ENCODE assay signal across 17 mouse cellular contexts in the genomic region with DNA sequence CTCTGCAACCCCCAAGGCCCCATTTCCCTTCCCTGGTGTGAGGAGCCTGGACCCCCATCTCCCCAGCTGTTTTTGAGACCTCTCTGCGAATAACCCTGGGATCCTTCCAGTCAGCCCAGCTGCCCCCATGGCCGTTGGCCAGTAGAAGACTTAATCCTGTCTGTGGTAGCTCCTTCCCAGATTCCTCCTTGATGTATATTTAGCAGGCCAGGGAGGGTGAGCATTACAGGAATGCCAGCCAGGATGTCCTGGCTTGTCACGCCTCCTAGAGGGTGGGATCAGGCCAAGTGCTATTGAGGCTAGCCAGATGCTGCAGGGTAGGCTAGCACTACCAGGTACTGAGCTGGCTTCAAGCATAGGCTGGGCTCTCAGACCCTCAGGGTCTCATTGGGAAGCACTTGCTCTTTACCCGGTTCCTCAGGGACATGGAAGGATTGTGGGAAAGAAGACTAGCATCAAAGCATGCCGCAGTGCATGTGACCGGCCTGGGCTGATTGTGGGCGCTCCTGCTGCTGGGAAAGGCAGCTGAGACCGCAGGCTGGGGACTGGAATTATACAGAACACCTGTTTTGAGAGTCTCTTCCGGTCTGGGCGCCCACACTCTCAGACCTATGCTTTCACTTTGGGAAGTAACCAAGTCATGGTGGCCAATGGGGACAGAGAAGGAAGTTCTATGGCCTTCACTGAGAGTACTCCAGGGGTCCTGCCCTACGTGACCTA. TPM values are rescaled to one million over a fixed set of nuclear protein-coding genes. Genes with fewer than 3 reads are reported as not detected.
A peak's percentile ranks its signal among the peaks of the same experiment; 100 is the strongest.
DNase-seq lines count a peak whose midpoint lies in the region; ATAC-seq and TF ChIP-seq lines count a peak whose summit lies in the region.
"Had no signal": no experiment of that assay in that cellular context is flagged by ENCODE, and none has a peak within 500 bp of the region (broad histone marks: within the 10 kb centered on the region; RNA-seq: fewer than 3 reads in every experiment).

No protein-coding gene starts in this region.

- no peak overlapping the region for H3K4me2 ChIP-seq in intestine, postnatal 0 days (replicated peaks; ENCODE audit: low read depth)
- H3K4me2 ChIP-seq: limb, embryonic 12.5 days had no signal

- H3K9ac ChIP-seq in intestine, postnatal 0 days (ENCODE audit: low read depth, low read length): no peak overlapping the region
- H3K9ac ChIP-seq: limb, embryonic 12.5 days had no signal

- peaks cover 34% of the 10 kb centered on the region for H3K4me1 ChIP-seq in heart, embryonic 10.5 days
- H3K4me1 ChIP-seq in intestine, postnatal 0 days (replicated peaks; ENCODE audit: control insufficient read depth, insufficient read depth, low read length): no peaks in the 10 kb centered on the region

- WGBS in heart, embryonic 10.5 days: 51% methylated on average over 11 of the region's 11 CpGs
- 79% methylated on average over 11 of the region's 11 CpGs for WGBS in intestine, postnatal 0 days

- peak; percentile 90 for DNase-seq in heart, embryonic 10.5 days (ENCODE audit: low spot score)
- no peak for DNase-seq in heart, adult 8-10 months (ENCODE audit: low spot score)
- peak; percentile 71 for DNase-seq in left cerebral cortex, postnatal 4 days
- no peak for DNase-seq in left cerebral cortex, postnatal 25 days (ENCODE audit: low spot score in 2 of 2)
- peak; percentile 58 for DNase-seq in skeletal muscle tissue, adult 2 months (ENCODE audit: low read depth, low spot score)
- no peak for DNase-seq in left cerebral cortex, adult 11 months (ENCODE audit: low spot score)
- DNase-seq: kidney, postnatal 25 days; lung, adult 18-20 months had no signal

- H3K9me3 ChIP-seq in heart, embryonic 10.5 days: no peaks in the 10 kb centered on the region
- no peaks in the 10 kb centered on the region for H3K9me3 ChIP-seq in intestine, postnatal 0 days (ENCODE audit: control insufficient read depth)

- no peaks in the 10 kb centered on the region for H3K36me3 ChIP-seq in heart, embryonic 10.5 days
- H3K36me3 ChIP-seq in intestine, postnatal 0 days (ENCODE audit: control insufficient read depth, insufficient read depth): no peaks in the 10 kb centered on the region
- H3K36me3 ChIP-seq: limb, embryonic 12.5 days had no signal

- H3K27ac ChIP-seq in heart, embryonic 10.5 days: peak overlapping the region; percentile 79
- no peak overlapping the region for H3K27ac ChIP-seq in intestine, postnatal 0 days (ENCODE audit: low read depth, low read length)
- H3K27ac ChIP-seq: limb, embryonic 12.5 days had no signal

- H3K4me3 ChIP-seq in heart, embryonic 10.5 days: no peak overlapping the region
- H3K4me3 ChIP-seq in intestine, postnatal 0 days (ENCODE audit: low read depth, low read length): no peak overlapping the region
- H3K4me3 ChIP-seq: limb, embryonic 12.5 days had no signal

- peak; percentile 32 for ATAC-seq in granulocyte monocyte progenitor cell, adult 5-6 weeks (replicated peaks; ENCODE audit: poor library complexity, severe bottlenecking)
- ATAC-seq in intestine, postnatal 0 days: no peak
- ATAC-seq: forebrain, embryonic 16.5 days had no signal

- H3K27me3 ChIP-seq in heart, embryonic 10.5 days (ENCODE audit: insufficient read depth, poor library complexity, severe bottlenecking): no peaks in the 10 kb centered on the region
- H3K27me3 ChIP-seq in intestine, postnatal 0 days (replicated peaks; ENCODE audit: control insufficient read depth, insufficient read depth, low read length): no peaks in the 10 kb centered on the region
- H3K27me3 ChIP-seq: limb, embryonic 12.5 days had no signal

- TF ChIP-seq CTCF in intestine, postnatal 0 days (IDR thresholded peaks at IDR 0.05; ENCODE audit: low read depth): no peak

- intact Hi-C loops in left cerebral cortex, postnatal 4 days (cut with DNase I): loop anchor here (5.0 to 10.0 kb wide), 2 partner anchors 60 to 97 kb away; no protein-coding TSS in a partner anchor
- intact Hi-C loops in left cerebral cortex, postnatal 25 days (cut with DNase I): loop anchor here (5.0 to 10.0 kb wide), 2 partner anchors 47 to 240 kb away; no protein-coding TSS in a partner anchor

RNA-seq across cellular contexts. Expression of a gene that starts 16.3 kb away (rescaled TPM):
- not detected in 2 replicates for polyA plus RNA-seq in heart, embryonic 10.5 days (2016; fragmentation: Nextera tagmentation; extraction: Ambion mirVana)
- total RNA-seq in heart, adult 8-10 months (2022): not detected
- not detected for total RNA-seq in left cerebral cortex, postnatal 4 days (2021)
- total RNA-seq in left cerebral cortex, postnatal 25 days (2021): not detected
- not detected in 2 replicates for total RNA-seq in granulocyte monocyte progenitor cell, adult 5-6 weeks (2014; fragmentation: Nextera tagmentation)
- total RNA-seq in granulocyte monocyte progenitor cell, adult 5-6 weeks (2017): not detected in 2 replicates
- polyA plus RNA-seq in intestine, postnatal 0 days (2015; fragmentation: Nextera tagmentation; extraction: Ambion mirVana): not detected in 2 replicates
- total RNA-seq: layer of hippocampus, postnatal 14 days; megakaryocyte-erythroid progenitor cell, adult 5-6 weeks; MEL had no signal
- polyA plus RNA-seq: cortical plate, adult 2 months; forebrain, embryonic 16.5 days; intestine, embryonic 14.5 days; limb, embryonic 12.5 days had no signal

RNA-seq across cellular contexts. Expression of a gene that starts 19.3 kb away (rescaled TPM):
- 0.21 and 0.34 TPM in 2 replicates for polyA plus RNA-seq in heart, embryonic 10.5 days (2016; fragmentation: Nextera tagmentation; extraction: Ambion mirVana)
- total RNA-seq in heart, adult 8-10 months (2022): not detected
- 10 to 100 TPM; 12.5 to 14.7 TPM for total RNA-seq in left cerebral cortex, postnatal 4 days (2021)
- 10 to 100 TPM; 35.6 to 39.8 TPM for total RNA-seq in left cerebral cortex, postnatal 25 days (2021)
- 0.54 TPM in 1 of 2 replicates, not detected in the other for total RNA-seq in granulocyte monocyte progenitor cell, adult 5-6 weeks (2014; fragmentation: Nextera tagmentation)
- total RNA-seq in granulocyte monocyte progenitor cell, adult 5-6 weeks (2017): not detected in 2 replicates
- polyA plus RNA-seq in intestine, postnatal 0 days (2015; fragmentation: Nextera tagmentation; extraction: Ambion mirVana): 0.14 and 0.20 TPM in 2 replicates
- total RNA-seq: megakaryocyte-erythroid progenitor cell, adult 5-6 weeks; MEL had no signal

RNA-seq across cellular contexts. Expression of a gene that starts 35.9 kb away (rescaled TPM):
- polyA plus RNA-seq in heart, embryonic 10.5 days (2016; fragmentation: Nextera tagmentation; extraction: Ambion mirVana): 36.6 and 46.3 TPM in 2 replicates
- total RNA-seq in heart, adult 8-10 months (2022): 1 to 10 TPM; 7.3 to 9.6 (median 9.1) TPM
- total RNA-seq in left cerebral cortex, postnatal 4 days (2021): 1 to 10 TPM; 4.9 to 5.6 TPM
- 1 to 10 TPM; 4.2 to 6.4 TPM for total RNA-seq in left cerebral cortex, postnatal 25 days (2021)
- total RNA-seq in granulocyte monocyte progenitor cell, adult 5-6 weeks (2014; fragmentation: Nextera tagmentation): not detected in 2 replicates
- not detected in 2 replicates for total RNA-seq in granulocyte monocyte progenitor cell, adult 5-6 weeks (2017)
- 2.3 and 2.8 TPM in 2 replicates for polyA plus RNA-seq in intestine, postnatal 0 days (2015; fragmentation: Nextera tagmentation; extraction: Ambion mirVana)
- total RNA-seq: megakaryocyte-erythroid progenitor cell, adult 5-6 weeks; MEL had no signal

RNA-seq across cellular contexts. Expression of a gene that starts 49.8 kb away (rescaled TPM):
- 0.14 TPM in 1 of 2 replicates, not detected in the other for polyA plus RNA-seq in heart, embryonic 10.5 days (2016; fragmentation: Nextera tagmentation; extraction: Ambion mirVana)
- under 1 TPM; 0.25 to 0.80 (median 0.42) TPM for total RNA-seq in heart, adult 8-10 months (2022)
- 1 to 10 TPM; 2.7 to 2.9 TPM for total RNA-seq in left cerebral cortex, postnatal 4 days (2021)
- 1 to 10 TPM; 4.8 to 5.3 TPM for total RNA-seq in left cerebral cortex, postnatal 25 days (2021)
- total RNA-seq in granulocyte monocyte progenitor cell, adult 5-6 weeks (2014; fragmentation: Nextera tagmentation): 1.3 TPM in 1 of 2 replicates, not detected in the other
- not detected in 2 replicates for total RNA-seq in granulocyte monocyte progenitor cell, adult 5-6 weeks (2017)
- 0.21 and 0.67 TPM in 2 replicates for polyA plus RNA-seq in intestine, postnatal 0 days (2015; fragmentation: Nextera tagmentation; extraction: Ambion mirVana)
- total RNA-seq: megakaryocyte-erythroid progenitor cell, adult 5-6 weeks; MEL had no signal
- polyA plus RNA-seq: limb, embryonic 12.5 days had no signal

Comparison
In these comparisons a context has a peak if more than half of its experiments do, and no peak if none do; other contexts are left out.
1. DNase-seq: peak in heart, embryonic 10.5 days (single experiment), left cerebral cortex, postnatal 4 days (single experiment) and skeletal muscle tissue, adult 2 months (single experiment); none in heart, adult 8-10 months (single experiment), left cerebral cortex, postnatal 25 days (0 of 2) and left cerebral cortex, adult 11 months (single experiment).
2. RNA of a gene that starts 19.3 kb away (total RNA-seq): 35.6 to 39.8 TPM in left cerebral cortex, postnatal 25 days and 12.5 to 14.7 TPM in left cerebral cortex, postnatal 4 days; 0.54 TPM in granulocyte monocyte progenitor cell, adult 5-6 weeks and not detected in heart, adult 8-10 months; every median in the first group is over 4 times any median in the second.
3. RNA of a gene that starts 35.9 kb away (total RNA-seq): 7.3 to 9.6 TPM in heart, adult 8-10 months, 4.2 to 6.4 TPM in left cerebral cortex, postnatal 25 days and 4.9 to 5.6 TPM in left cerebral cortex, postnatal 4 days; not detected in granulocyte monocyte progenitor cell, adult 5-6 weeks; every median in the first group is over 4 times any median in the second.